Mouse (Mus musculus): Measurements from ENCODE around the gene Tmem163.

Gene Tmem163

DNA sequence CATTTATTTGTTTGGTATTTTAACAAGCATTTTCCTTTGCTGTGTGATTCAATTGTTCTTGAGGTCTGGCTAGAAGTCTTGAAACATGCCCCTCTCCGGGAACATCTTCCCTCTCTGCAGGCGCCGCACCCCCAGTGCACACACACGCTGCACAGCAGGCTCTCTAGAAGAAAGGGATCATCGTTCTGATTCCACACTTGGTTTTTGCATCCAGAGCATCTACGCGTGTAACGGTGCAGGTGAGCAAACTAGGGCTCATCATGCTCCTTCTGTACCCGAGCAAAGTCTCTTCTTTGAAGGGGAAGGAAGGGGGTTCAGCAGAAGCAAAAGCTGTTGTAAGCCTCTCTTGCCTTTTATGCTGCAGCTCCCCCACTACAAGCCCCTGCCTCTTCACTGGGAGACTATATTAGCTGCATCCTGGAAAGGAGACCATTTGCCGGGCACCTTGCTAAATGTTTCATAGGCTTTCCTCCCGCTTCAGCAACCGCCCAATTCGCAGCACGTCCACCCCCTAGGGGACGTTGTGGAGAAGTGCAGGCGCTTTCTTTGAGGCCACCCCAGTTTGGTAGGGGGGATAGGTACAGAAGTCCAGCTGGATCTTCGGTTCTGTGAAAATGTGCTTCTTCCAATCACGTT is at the start of gene Tmem163:
TSS of gene Tmem163 (minus strand) at position 51 of the 636 bp plus-strand sequence.
- DNase-seq (ENCODE audit: low spot score): peak; percentile 7

- no peak for DNase-seq (ENCODE audit: low spot score)
Measured at GRCm38 (mm10) chr1:127729096-127729495, 49.7 kb upstream of the Tmem163 start, which contains the start of gene Acmsd. Gene Acmsd (plus strand): TSS chr1:127729413.

GRCm38 (mm10) chr1:127723596-127723995 is 44.2 kb upstream of the Tmem163 start:
- DNase-seq (ENCODE audit: low spot score): no peak

DNA sequence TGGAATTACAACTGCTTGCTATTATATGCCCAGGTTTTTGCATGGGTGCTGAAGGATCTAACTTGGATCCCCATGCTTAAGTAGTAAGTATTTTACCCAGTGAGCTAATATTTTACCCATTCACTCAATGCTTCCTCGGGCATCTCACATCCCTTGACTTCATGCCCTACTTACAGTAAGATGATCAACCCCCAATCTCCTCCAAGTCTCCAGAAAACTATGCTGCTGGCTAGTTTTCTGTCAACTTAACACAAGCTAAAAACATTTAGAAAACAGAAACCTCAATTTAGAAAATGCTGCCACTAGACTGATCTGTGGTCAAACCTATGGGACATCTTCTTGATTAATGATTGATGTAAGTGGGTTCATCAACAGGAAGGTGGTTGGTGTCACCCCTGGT is 38.9 kb upstream of the Tmem163 start:
- no peak for DNase-seq (ENCODE audit: low spot score)

DNA sequence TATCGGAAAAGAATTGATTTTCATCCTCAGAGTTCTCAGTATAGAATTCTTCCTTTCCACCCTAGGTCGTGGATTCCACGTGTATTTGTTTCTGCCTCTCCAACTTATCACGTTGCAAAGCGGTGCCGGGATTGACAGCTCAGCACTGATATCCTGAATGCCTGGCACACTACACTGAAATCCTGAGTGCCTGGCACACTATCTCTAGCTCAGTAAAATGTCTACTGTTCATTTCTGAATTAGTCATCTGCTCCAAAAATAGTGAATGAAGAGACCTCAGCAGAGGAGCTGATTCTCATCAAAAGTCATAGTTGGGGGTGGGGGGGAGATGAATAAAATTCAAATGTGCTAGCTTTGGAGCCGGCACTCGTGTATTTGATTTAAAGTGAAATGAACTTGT is 37.1 kb upstream of the Tmem163 start:
- DNase-seq (ENCODE audit: low spot score): no peak

DNA sequence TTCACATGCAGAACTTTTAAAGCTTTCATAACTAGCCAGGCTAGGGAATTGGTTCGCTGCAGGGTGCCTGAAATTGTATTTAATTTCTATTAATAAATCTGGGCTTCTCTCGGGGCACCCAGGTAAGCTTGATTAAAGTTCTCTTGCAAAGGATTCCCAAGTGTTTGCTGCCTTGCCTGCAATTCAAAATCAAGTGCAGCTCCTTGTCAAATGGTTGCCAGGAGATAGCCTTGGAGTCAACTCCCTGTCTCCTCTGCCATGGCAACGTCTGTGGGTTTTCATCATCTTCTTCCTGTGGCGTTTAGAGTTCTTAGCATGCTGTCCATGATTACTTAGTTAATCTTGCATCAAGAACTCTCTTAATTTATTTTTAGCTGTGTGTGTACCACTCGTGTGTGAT is 26.9 kb upstream of the Tmem163 start:
- DNase-seq (ENCODE audit: low spot score): no peak

GRCm38 (mm10) chr1:127702187-127702586 is 22.8 kb upstream of the Tmem163 start:
- DNase-seq (ENCODE audit: low spot score): no peak

GRCm38 (mm10) chr1:127696533-127696932 is 17.2 kb upstream of the Tmem163 start:
- DNase-seq (ENCODE audit: low spot score): no peak

DNA sequence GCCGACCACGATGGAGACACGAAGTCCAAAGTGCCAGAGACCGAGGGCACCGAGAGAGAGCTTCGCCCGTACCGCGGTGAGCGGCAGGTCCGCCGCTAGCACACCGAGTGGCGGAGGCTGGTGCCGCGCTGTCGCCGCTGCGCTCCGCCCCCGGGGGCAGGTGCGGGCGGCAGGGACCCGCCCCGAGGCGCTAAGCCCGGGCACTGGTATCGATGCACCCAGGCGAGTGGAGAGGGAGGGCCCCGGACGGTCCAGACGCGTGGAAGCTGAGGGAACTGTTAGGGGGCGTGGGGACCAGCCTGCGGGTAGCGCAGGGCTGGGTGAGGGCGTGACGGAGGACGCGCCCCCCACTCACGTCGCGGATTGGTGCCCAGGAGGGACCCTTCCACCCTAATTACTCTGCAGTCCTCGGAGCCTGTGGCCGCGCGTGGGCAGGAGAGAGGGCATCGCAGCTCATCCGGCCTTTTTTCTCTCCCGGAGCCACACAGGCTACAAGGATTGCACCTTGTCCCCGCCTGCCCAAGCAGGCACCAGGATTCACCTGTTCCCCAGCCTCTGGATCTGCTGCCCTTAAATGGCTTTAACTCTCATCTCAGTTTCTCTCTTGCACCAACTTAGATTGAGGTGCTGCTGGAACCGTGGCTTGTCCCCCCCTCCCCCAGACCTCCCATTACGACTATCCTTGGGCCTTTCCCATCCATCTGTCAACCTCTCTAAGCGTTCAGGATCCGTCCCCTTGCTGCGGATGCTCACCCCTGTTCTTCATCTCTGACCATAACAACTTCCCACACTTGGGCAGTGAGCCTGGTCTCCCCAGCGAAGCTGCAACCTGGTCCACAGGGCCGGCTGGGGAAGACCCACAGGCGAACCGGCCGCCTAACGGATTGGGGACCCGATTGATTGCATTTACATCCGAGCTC is 1.4 kb downstream of the Tmem163 start:
- peak; percentile 14 for DNase-seq (ENCODE audit: low spot score)

GRCm38 (mm10) chr1:127677131-127677631 is 2.2 kb downstream of the Tmem163 start:
- DNase-seq (ENCODE audit: low spot score): peak; percentile 4

- no peak for DNase-seq (ENCODE audit: low spot score)
Measured at GRCm38 (mm10) chr1:127676516-127677099, 2.7 kb downstream of the Tmem163 start.

- DNase-seq (ENCODE audit: low spot score): no peak
Measured at GRCm38 (mm10) chr1:127676116-127676515, 3.2 kb downstream of the Tmem163 start.

DNA sequence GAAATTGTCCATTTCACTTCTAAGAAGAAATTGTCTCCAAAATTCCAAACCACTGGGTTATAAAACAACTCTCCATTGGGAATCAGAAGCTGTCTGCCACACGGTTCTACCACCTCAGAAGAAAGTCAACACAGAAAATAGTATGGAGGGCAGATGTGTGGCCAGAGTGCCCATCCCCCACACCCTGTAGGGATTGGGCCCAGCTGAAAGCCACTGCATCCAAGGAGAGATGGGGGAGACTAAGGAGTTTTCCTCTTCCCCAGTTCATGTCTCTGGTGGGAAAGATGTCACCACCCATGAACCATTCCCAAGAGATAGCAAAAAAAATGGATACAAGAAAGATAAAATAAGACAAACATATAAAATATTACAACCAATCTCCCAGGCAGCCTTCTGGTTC is 4.1 kb downstream of the Tmem163 start:
- DNase-seq (ENCODE audit: low spot score): no peak

DNA sequence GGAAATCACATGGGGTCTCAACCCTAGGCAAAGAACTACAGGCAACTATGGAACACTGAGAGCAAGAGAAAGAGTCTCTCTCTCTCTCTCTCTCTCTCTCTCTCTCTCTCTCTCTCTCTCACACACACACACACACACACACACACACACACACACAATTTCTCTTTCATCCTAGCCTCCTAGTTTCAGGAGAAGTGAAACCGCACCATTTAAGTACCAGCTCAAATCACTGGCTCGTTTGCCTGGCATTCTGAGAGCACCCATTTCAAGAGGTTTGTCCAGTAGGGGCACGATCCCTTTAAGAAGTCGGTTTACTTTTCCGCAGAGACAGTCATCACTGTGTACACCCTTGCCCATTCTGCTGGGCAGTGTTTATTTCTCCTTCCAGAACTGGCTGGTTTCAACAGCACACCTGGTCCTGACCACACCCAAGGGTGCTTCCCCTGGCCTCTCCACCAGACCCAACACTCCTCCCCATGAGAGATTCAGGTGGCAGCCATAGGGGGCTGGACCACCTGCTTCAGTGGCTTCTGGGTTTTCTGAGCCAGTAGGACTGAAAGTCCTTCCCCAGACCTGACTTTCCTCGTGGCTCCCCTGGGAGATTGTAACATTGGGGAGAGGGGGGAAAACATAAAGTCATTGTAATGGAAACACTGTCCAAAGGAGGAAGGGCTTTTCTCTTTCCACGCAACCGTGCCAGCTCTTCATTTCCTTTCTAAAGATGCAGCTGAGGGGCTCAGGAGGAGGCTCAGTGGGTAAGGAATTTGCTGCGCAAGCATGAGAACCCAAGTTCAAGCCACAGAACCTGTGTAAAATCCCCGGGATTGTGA is 5.9 kb downstream of the Tmem163 start:
- DNase-seq (ENCODE audit: low spot score): no peak

DNA sequence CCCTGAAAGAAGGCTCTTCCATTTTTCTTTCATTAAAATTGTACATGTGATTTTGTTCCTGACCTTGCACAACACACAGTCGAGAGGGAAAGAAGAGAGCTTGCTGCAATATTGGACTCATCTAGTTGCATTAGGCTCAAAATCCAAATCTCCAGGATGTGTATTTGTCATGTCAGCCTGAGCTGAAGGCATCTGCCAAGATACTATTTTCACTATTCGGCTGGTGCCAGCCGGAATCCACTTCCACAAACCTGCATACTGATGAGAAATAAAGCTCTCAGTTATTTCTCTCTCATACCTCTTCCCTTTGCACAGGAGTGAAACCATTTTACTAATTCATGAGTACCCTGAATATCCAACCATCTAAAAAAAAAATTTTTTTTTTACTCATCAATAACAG is 11.2 kb downstream of the Tmem163 start:
- DNase-seq (ENCODE audit: low spot score): no peak

GRCm38 (mm10) chr1:127667110-127667860 is 12.1 kb downstream of the Tmem163 start:
- DNase-seq (ENCODE audit: low spot score): no peak

DNA sequence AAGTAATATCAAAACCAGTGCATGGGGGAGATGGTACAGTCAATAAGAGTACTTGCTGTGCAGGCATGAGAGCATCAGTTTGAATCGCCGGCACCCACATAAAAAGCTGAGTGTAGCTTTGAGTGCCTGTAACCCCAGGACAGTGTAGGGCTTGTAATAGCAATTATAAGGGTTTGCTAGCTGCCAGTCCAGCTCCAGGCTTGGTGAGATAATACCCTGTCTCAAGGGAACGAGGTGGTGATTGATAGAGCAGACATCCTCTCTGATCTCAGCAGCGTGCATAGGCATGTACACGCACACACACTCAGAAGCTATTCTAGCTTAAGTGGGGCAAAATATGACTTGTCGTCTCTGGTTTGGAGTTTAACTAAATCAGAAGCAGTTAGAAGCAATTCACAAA is 13.1 kb downstream of the Tmem163 start:
- no peak for DNase-seq (ENCODE audit: low spot score)

GRCm38 (mm10) chr1:127662385-127663068 is 16.8 kb downstream of the Tmem163 start:
- DNase-seq (ENCODE audit: low spot score): no peak

- no peak for DNase-seq (ENCODE audit: low spot score)
Measured at GRCm38 (mm10) chr1:127661118-127662012, 18.0 kb downstream of the Tmem163 start.

All from urinary bladder, postnatal 14 days (tissue).